Mouse (Mus musculus): ENCODE results near the gene Flg. TPM values are rescaled to one million over a fixed set of nuclear protein-coding genes. Genes with fewer than 3 reads are reported as not detected.

The Flg gene
- not detected for total RNA-seq (2018; cell fraction: chromatin; rRNA removed)
- total RNA-seq (2018; cell fraction: cytosol; rRNA removed), result not detected
- total RNA-seq (2018; cell fraction: nucleus; rRNA removed), result not detected
- not detected in 3 replicates for polyA plus RNA-seq (2018)

- Histone ChIP-seq H3K36me3 (ENCODE audit: inconsistent target) (no peaks in the 10 kb centered on the region), H3K27ac (no peak within 1 kb of the TSS), H3K79me2 (ENCODE audit: inconsistent target) (no peaks in the 10 kb centered on the region), H3K4me3 (ENCODE audit: inconsistent target) (no peak within 1 kb of the TSS)
- 100% methylated on average over 1 of the region's 2 CpGs for WGBS (ENCODE audit: missing documents)
Measured at GRCm38 (mm10) chr3:93273223-93273622, at the start of gene Flg. Gene Flg (plus strand): TSS chr3:93273523.

- 75% methylated on average over 2 of the region's 2 CpGs for WGBS (ENCODE audit: missing documents)
- Histone ChIP-seq H3K4me3 (ENCODE audit: inconsistent target) (no peak overlapping the region), H3K36me3 (ENCODE audit: inconsistent target) (no peaks in the 10 kb centered on the region), H3K79me2 (ENCODE audit: inconsistent target) (no peaks in the 10 kb centered on the region), H3K27ac (no peak overlapping the region)
Measured at GRCm38 (mm10) chr3:93297542-93297941, 24.2 kb downstream of the Flg start.

DNA sequence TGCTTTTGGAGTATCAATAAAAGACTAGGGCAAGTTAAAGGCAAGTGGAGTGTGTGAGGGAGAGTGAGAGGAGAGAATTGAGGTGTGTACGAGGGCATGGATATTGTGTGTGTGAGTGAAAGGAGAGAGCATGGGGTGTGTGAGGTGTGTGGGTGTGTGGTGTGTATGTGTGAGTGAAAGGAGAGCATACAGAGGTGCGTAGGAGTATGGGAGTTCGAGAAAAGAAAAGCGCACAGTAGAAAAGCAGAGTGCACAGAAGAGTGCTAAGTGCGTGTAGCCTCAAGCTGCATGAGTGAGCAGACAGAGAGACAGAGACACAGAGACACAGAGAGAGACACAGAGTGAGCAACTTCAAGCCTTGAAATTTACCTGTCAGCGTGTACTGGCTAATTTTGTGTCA, 26.5 kb downstream of the Flg start:
- Histone ChIP-seq H3K27ac (no peak overlapping the region), H3K4me3 (ENCODE audit: inconsistent target) (no peak overlapping the region), H3K79me2 (ENCODE audit: inconsistent target) (no peaks in the 10 kb centered on the region), H3K36me3 (ENCODE audit: inconsistent target) (no peaks in the 10 kb centered on the region)
- WGBS (ENCODE audit: missing documents), result 89% methylated on average over 6 of the region's 6 CpGs

GRCm38 (mm10) chr3:93301896-93302295, 28.6 kb downstream of the Flg start:
- Histone ChIP-seq H3K79me2 (ENCODE audit: inconsistent target) (no peaks in the 10 kb centered on the region), H3K36me3 (ENCODE audit: inconsistent target) (no peaks in the 10 kb centered on the region), H3K4me3 (ENCODE audit: inconsistent target) (no peak overlapping the region), H3K27ac (no peak overlapping the region)
- WGBS (ENCODE audit: missing documents), result 87% methylated on average over 3 of the region's 3 CpGs

DNA sequence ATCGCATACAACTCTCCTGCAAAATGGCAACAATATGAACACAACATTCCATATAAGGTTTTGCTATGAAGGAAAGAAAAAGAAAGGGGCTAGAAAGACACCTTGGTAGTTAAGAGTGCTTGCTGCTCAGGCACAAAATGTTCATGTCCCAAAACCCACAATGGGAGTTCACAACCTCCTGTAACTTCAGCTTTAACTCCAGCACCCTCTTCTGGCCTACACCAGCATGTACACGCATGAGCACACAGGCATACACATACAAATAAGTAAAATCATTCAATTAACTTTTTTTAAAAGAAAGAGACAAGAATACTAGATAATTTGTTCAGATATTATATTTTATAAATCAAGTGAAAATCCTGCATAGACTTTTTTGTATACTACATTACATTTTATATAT, 32.8 kb downstream of the Flg start:
- no peak overlapping the region for H3K27ac ChIP-seq
- WGBS (ENCODE audit: missing documents), result 92% methylated on average over 2 of the region's 2 CpGs

GRCm38 (mm10) chr3:93311371-93311770, 38.0 kb downstream of the Flg start:
- H3K36me3 ChIP-seq (ENCODE audit: inconsistent target), result no peaks in the 10 kb centered on the region
- no peak overlapping the region for H3K27ac ChIP-seq
- no peak overlapping the region for H3K4me3 ChIP-seq (ENCODE audit: inconsistent target)
- WGBS (ENCODE audit: missing documents), result 87% methylated on average over 3 of the region's 3 CpGs
- H3K79me2 ChIP-seq (ENCODE audit: inconsistent target), result no peaks in the 10 kb centered on the region

More for the DNA sequence above, 32.8 kb downstream of the Flg start:
- Histone ChIP-seq H3K79me2 (ENCODE audit: inconsistent target) (no peaks in the 10 kb centered on the region), H3K36me3 (ENCODE audit: inconsistent target) (no peaks in the 10 kb centered on the region), H3K4me3 (ENCODE audit: inconsistent target) (no peak overlapping the region)

- Histone ChIP-seq H3K4me3 (ENCODE audit: inconsistent target) (no peak overlapping the region), H3K79me2 (ENCODE audit: inconsistent target) (no peaks in the 10 kb centered on the region), H3K36me3 (ENCODE audit: inconsistent target) (no peaks in the 10 kb centered on the region), H3K27ac (no peak overlapping the region)
- 100% methylated on average over 1 of the region's 1 CpGs for WGBS (ENCODE audit: missing documents)
Measured at GRCm38 (mm10) chr3:93314388-93314787, 41.1 kb downstream of the Flg start.

DNA sequence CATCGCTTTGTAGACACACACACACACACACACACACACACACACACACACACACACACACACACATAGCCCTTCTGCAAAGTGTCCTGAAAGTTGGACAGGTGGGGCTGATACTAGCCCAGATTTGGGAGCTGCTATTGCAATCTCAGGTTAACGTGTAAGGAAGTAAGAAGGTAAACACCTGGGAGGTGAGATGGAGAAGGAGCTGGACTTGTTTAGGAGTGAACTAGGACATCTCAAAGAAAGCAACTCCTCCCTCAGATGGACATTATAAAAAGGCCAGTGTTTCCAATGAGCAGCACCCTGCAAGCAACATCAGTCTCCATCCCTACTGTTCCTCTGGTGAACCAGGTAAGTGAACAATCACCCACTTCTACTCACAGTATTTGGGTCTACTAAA, 46.1 kb downstream of the Flg start, which contains the start of gene Hrnr:
Gene Hrnr (plus strand): TSS at position 301 of the 400 bp plus-strand sequence.
- Histone ChIP-seq H3K36me3 (ENCODE audit: inconsistent target) (no peaks in the 10 kb centered on the region), H3K79me2 (ENCODE audit: inconsistent target) (no peaks in the 10 kb centered on the region), H3K27ac (no peak within 1 kb of the TSS), H3K4me3 (ENCODE audit: inconsistent target) (no peak within 1 kb of the TSS)
- WGBS (ENCODE audit: missing documents), result 91% methylated on average over 2 of the region's 2 CpGs

DNA sequence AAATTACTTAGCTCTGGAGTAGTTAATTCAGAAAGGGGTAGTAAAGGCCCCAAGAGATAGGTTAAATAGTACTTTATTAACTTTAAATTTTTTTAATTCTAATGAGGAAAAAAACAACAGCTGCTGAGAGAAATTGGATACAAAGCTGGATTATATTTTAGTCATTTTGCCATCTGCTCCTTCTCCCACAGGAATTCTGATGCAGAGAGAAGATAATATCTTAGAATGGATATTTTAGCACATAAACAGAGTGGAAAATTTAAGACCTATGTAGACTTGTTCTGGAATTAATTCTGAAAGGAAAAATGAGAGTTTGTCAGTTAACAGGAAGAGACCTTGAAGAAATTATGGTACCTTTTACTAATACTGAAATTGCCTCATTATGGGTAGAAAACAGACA, 64.4 kb downstream of the Flg start:
- Histone ChIP-seq H3K4me3 (ENCODE audit: inconsistent target) (no peak overlapping the region), H3K36me3 (ENCODE audit: inconsistent target) (no peaks in the 10 kb centered on the region), H3K27ac (no peak overlapping the region), H3K79me2 (ENCODE audit: inconsistent target) (no peaks in the 10 kb centered on the region)

GRCm38 (mm10) chr3:93340021-93340420, 66.7 kb downstream of the Flg start:
- whole genome bisulfite sequencing (ENCODE audit: missing documents), result 91% methylated on average over 4 of the region's 4 CpGs
- H3K4me3 ChIP-seq (ENCODE audit: inconsistent target), result no peak overlapping the region
- no peak overlapping the region for H3K27ac ChIP-seq
- H3K36me3 ChIP-seq (ENCODE audit: inconsistent target), result no peaks in the 10 kb centered on the region
- H3K79me2 ChIP-seq (ENCODE audit: inconsistent target), result no peaks in the 10 kb centered on the region

Other genes with a start within 250 kb of the Flg start
- not detected in 3 replicates for gene Gm4858, start 204.7 kb upstream of the Flg start, polyA plus RNA-seq (2018)
- not detected in 3 replicates for gene Crnn, start 128.7 kb upstream of the Flg start, polyA plus RNA-seq (2018)
- gene Flg2, start 76.2 kb upstream of the Flg start, polyA plus RNA-seq (2018), result not detected in 3 replicates
- not detected in 3 replicates for gene Hrnr, start 46.2 kb downstream of the Flg start, polyA plus RNA-seq (2018)
- not detected in 3 replicates for gene Rptn, start 120.2 kb downstream of the Flg start, polyA plus RNA-seq (2018)
- gene Tchh, start 168.8 kb downstream of the Flg start, polyA plus RNA-seq (2018), result 0.03 to 0.06 TPM in 2 of 3 replicates, not detected in the other
- gene Tchhl1, start 195.2 kb downstream of the Flg start, polyA plus RNA-seq (2018), result not detected in 3 replicates
- gene S100a11, start 247.0 kb downstream of the Flg start, polyA plus RNA-seq (2018), result 323 to 542 TPM (median 466 TPM) in 3 replicates

Measured in macrophage (primary cell).